Mouse (Mus musculus): Measurements from ENCODE around the gene Brd3os. TPM values are rescaled to one million over a fixed set of nuclear protein-coding genes. Genes with fewer than 3 reads are reported as not detected.

Brd3os gene
- polyA plus RNA-seq, 1 experiment from 2014 or later: 7.1 TPM

GRCm38 (mm10) chr2:27490939-27491338 is 48.8 kb downstream of the Brd3os start:
- H3K4me1 ChIP-seq: no peaks in the 10 kb centered on the region
- no peaks in the 10 kb centered on the region for H3K27me3 ChIP-seq (replicated peaks)
- no peaks in the 10 kb centered on the region for H3K36me3 ChIP-seq
- no peak overlapping the region for H3K4me3 ChIP-seq (replicated peaks)
- WGBS: 83% methylated on average over 2 of the region's 2 CpGs
- H3K27ac ChIP-seq: no peak overlapping the region
- no peak overlapping the region for H3K9ac ChIP-seq
- H3K4me2 ChIP-seq: no peak overlapping the region
- no peaks in the 10 kb centered on the region for H3K9me3 ChIP-seq
- no peak for ATAC-seq (ENCODE audit: insufficient read depth, low FRiP score, low read depth)

Small RNA genes lying within 50 kb of the gene (microRNA-seq; reads per million reads assigned to microRNA genes)
- gene Gm24049 (not detected), gene Mir7578 (not detected)

Other genes starting within 250 kb of the Brd3os start
- gene Sardh, start 194.0 kb upstream of the Brd3os start, polyA plus RNA-seq (2015; fragmentation: Nextera tagmentation; extraction: Ambion mirVana): 15.0 and 16.1 TPM in 2 replicates
- gene Vav2, start 15.3 kb upstream of the Brd3os start, polyA plus RNA-seq (2015; fragmentation: Nextera tagmentation; extraction: Ambion mirVana): 7.0 and 7.8 TPM in 2 replicates
- 76.2 and 87.8 TPM in 2 replicates for gene Brd3, start 65.3 kb downstream of the Brd3os start, polyA plus RNA-seq (2015; fragmentation: Nextera tagmentation; extraction: Ambion mirVana)
- 49.2 and 52.0 TPM in 2 replicates for gene Wdr5, start 72.8 kb downstream of the Brd3os start, polyA plus RNA-seq (2015; fragmentation: Nextera tagmentation; extraction: Ambion mirVana)
- gene Rxra, start 234.1 kb downstream of the Brd3os start, polyA plus RNA-seq (2015; fragmentation: Nextera tagmentation; extraction: Ambion mirVana): 12.4 and 13.0 TPM in 2 replicates